Mouse (Mus musculus) left cerebral cortex, adult 11 months (tissue): ENCODE data around the gene Sp6.

ENCODE experiments used
- DNase-seq: peaks from one replicate; pipeline ENCODE4 v3.0.0; 2022; ENCODE audit warnings: low spot score

Gene Sp6

DNA sequence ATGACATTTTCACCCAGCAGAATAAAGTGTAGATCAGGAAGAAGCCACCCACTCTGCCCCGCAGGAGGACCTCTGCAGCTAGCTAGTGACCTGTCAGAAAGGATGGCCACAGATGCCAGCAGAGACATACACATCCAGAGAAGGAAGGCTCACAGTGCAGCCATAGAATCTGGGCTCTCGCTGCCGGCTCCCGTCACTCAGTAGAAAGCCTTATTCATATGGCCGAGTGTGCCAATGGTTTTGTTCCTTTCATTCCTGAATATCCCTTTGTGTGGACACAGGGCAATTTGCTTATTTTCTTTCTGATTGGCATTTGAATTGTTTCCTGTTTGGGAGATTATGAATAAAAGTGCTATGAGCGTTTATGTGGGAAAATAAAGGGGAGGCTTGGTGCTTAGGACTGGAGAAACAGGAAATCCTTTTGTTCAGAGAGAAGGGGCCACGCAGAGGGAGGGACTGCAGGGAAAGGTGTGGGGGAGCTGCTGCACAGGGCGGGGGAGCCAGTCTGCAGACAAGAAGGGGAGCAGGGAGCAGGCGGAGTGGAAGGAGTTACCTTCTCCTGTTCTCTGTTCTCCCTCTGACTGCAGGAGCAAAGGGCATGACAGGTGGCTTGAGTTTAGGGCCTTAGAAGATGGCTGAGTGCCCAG lies 50.2 kb downstream of the Sp6 start:
- no peak for DNase-seq

DNA sequence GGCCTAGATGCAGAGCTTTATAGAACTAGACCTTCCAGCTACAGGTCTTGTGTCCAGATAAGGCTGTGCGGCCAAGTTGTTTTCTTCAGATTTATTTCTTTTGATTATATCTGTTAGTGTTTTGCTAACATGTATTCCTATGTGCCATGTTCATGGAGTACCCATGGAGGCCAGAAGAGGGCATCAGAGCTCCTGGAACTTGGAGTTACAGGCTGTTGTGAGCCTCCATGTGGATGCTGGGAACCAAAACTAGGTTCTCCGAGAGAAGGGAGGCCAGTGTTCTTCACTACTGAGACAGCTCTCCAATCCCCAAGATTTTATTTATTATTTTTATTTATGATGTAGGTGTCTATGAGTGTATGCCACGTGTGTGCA lies 50.7 kb downstream of the Sp6 start:
- no peak for DNase-seq

DNA sequence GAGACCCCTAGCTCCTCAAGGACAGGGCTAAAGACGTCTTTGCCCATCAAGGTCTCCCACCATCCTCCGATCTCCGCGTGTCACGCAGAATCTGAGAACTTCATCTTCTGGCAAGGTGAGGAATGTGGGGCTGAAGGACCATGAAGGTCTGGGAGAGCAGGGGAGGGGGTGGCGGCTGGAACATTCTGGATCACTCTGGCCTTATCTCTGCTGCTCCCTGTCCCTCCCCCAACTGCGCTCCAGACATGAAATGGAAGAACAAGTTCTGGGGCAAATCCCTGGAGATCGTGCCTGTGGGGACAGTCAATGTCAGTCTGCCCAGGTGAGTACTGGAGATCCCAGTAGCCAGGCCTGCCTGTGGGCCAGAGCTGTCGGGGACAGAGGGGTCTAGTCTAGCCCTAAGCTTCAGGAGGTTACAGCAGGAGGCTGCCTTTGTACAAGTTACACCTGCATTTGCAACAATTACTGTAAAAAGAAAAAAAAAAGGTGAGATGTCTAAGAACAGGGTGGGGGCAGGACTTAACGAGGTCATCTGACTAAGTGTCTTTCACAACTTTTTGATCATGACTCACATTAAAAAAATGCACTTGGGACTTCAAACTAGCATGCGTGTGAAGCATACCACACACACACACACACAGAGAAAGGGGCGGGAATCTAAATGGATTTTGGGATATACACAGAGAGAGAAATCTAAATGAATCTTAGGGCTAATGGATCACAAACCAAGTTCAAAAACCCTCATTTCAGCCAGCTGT lies 52.5 kb downstream of the Sp6 start:
- DNase-seq, result no peak

DNA sequence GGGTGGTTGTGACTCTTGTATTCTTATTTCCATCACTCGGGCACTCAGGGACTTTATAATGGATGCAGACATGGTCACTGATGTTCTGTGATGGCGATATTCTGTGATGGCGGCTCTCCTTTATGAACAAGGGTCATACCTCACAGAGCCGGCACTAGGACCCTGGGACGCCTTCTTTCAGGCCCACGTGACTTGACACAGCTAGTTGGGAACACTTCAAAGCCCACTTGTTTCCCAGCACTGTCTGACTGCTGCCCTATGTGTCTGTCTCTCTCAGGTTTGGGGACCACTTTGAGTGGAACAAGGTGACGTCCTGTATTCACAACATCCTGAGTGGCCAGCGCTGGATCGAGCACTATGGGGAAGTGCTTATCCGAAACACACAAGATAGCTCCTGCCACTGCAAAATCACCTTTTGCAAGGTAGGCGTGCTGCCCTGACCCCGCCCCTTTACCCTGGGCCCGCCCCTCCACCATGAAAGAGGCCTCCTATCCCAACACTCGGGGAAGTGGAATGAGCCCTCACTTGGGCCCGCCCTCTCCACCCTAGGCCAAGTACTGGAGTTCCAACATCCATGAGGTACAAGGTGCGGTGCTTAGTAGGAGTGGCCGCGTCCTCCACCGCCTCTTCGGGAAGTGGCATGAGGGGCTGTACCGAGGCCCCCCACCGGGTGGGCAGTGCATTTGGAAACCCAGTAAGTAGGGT lies 53.6 kb downstream of the Sp6 start:
- DNase-seq, result no peak

DNA sequence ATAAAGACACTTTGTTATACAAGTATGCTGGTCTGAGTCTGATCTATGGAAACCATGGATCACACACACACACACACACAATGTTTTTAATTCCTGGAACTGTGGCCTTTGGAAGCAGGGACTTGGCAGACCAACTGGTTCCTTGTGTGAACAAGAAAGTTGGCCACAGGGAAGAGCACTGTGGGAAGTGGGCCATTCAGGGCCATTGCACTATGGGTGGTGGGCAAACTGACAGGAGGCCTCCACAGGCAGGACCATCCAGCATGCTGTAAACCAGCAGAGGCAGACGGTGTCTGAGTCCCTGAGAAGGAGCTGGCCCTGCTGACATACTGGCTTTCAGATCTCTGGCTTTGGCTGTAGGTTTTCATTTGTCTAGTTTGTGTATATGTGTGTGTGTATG lies 56.1 kb downstream of the Sp6 start:
- DNase-seq, result no peak

DNA sequence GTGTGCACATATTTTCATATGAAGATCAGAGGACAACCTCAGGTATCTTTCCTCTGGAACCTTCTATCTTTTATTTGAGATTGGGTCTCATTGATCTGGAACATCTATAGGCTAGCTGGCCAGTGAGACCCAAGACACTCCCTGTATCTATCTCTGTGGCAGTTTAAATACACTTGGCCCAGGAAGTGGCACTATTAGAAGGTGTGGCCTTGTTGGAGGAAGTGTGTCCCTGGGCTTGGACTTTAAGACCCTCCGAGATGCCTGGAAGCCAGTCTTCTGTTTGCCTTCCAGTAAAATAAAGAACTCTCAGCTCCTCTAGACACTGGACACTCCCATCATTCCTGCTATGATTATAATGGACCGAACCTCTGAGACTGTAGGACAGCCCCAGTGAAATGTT lies 56.6 kb downstream of the Sp6 start:
- DNase-seq, result no peak

DNA sequence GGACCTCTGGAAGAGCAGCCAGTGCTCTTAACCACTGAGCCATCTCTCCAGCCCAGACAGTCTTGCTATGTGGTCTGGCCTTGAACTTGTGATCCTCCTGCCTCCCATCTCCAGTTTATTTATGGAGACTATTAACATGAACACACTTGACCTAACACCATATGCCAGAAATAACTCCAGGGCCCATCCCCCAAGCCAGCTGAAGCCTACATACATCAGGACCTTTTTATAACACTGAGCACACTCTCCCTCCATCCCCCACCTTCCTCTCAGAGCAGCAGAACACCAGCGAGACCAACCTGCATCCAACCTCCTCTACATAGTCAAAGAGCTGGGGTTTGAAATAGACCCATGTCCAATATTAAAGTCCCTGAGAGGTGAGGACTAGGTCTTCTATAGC lies 57.9 kb downstream of the Sp6 start:
- no peak for DNase-seq

DNA sequence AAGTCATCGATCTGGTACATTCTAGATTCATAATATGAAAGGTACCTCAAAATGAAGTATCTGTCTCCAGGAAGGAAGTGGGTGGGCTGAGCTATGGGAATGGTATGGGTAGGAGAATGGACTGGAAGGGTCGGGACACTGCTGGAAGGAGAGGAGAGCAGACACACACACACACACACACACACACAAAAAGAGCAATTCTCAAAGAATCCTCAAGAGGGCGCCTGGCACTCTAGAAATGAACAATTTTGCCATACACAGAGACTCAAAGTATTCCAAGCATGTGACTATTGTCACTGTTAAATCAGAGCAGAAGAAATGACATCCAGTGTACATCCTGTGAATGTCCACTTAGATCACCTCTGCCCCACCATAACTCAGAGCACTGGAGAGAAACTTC lies 59.3 kb downstream of the Sp6 start:
- peak; percentile 61 for DNase-seq

DNA sequence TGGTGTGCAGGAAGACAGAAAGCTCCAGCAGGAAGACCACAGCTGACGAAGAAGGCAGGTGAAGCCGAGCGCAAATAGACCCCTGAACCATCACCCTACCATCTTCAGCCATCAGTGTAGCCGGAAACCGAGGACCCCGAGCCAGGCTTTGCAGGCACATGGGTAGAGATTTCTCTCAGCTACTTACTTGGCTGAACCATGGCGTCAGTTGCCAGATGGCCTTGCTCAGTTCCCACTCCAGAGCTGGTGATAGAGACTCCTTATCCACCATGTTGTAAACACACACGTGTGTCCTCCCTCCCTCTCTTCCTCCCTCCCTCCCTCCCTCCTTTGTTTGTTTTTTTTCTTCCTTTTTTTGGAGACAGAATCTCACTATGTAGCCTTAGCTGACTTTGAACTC lies 61.0 kb downstream of the Sp6 start:
- DNase-seq, result no peak
